Mouse (Mus musculus): ENCODE measurements around the gene Il27ra.

DNA sequence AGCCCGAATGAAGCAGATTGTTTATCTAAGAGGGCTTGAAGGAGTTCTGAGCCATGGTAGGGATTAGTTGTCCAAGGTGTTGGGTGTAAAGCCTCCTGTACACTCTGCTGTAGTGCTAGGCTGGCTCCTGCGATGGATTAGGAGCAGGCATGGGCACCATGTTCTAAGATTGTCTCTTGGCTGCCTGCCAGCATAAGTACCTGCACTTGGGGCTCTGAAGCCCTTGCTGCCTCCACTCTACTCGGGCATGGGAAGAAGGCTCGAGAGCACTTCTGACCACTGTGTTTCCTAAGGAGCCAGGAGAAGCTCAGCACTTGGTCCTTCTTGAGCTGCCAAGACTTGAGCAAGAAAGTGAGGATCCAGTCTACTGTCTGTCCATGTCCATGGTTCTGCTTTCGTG, 36.8 kb upstream of the Il27ra start:
- no peak for TF ChIP-seq CTCF (IDR thresholded peaks at IDR 0.05; ENCODE audit: low read depth)
- no peak for TF ChIP-seq EP300 (IDR thresholded peaks at IDR 0.05; ENCODE audit: low read depth)
